Mouse (Mus musculus) cortical plate, adult 2 months (tissue): ENCODE data around the gene Lrrc8d. TPM values are rescaled to one million over a fixed set of nuclear protein-coding genes. Genes with fewer than 3 reads are reported as not detected.
A peak's percentile ranks its signal among the peaks of the same experiment; 100 is the strongest.

Source experiments
- H3K27ac ChIP-seq: fragments of 200-500 bp; 2 replicates; pipeline ENCODE4 v1.5.1; 2012; ENCODE audit warnings: low read length, control low read depth, inconsistent platforms; ENCODE audit not compliant: insufficient read depth
- H3K4me1 ChIP-seq: fragments of 200-500 bp; 2 replicates; pipeline ENCODE4 v1.6.1; 2011; ENCODE audit warnings: low read length; ENCODE audit not compliant: control insufficient read depth, insufficient read depth
- H3K4me3 ChIP-seq: fragments of 200-500 bp; 2 replicates; pipeline ENCODE4 v1.5.1; 2011; ENCODE audit warnings: mild to moderate bottlenecking, low read length, control low read depth; ENCODE audit not compliant: insufficient read depth
- CTCF ChIP-seq: fragments of 200-500 bp; IDR thresholded peaks from 2 replicates; pipeline ENCODE4 v1.5.1; 2011; ENCODE audit warnings: mild to moderate bottlenecking, control low read depth, low read length; ENCODE audit not compliant: insufficient read depth; ENCODE audit errors: extremely low read depth
- POLR2A ChIP-seq: fragments of 200-500 bp; IDR thresholded peaks from 2 replicates; pipeline ENCODE4 v1.6.1; 2011; ENCODE audit warnings: mild to moderate bottlenecking, low read length, control low read depth; ENCODE audit not compliant: insufficient read depth; ENCODE audit errors: extremely low read depth
- polyA plus RNA-seq: library from polyadenylated mRNA; depleted of rRNA; stranded (reverse); fragments of >200 nt; gene quantifications from 2 replicates; pipeline ENCODE4 v1.2.3, GENCODE M21; 2012

The Lrrc8d gene
- polyA plus RNA-seq, 1 experiment, result 12.9 TPM

DNA sequence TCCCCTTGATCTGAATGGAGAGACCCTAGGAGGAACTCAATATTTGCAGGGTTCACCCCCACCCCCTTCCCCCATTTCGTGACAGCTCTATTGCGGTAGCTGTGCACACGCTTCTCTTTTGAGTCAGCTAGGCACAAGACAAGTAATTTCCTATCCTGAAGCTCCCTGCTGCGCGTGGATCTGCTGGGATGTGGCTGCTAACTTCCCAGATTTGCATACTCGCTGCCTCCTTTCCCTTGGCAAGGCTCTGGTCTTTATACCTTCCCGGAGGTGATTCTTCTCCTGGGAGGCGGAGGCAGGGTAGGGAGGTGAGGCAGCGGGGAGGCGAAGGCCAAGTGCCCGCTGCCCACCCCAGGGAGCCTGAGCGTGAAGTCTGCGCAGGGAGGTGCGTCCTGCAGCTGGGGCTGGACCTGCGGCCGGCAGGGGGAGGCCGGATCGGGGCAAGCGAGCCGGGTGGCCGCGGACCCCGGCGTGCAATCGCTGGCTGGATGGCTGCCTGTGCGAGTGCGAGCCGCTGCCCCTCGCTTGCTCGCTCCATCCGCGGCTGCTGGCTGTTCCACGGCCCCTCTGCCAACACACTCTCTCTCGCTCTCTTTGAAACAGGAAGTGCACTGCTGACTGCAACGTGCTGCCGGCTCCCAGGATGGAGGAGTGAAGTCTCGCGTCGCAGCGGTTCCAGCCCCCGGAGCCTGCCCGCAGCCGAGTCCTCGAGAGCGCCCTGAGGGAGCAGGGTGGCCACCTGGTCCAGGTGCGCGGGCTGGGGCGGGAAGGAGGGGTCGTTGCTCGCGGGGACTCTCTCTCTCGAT, 32.1 kb downstream of the Lrrc8d start:
- H3K4me3 ChIP-seq, result peak overlapping the region; percentile 39
- no peak for TF ChIP-seq CTCF
- TF ChIP-seq POLR2A, result no peak
- H3K27ac ChIP-seq, result no peak overlapping the region; the same call in 1 of the 2 replicates
- H3K4me1 ChIP-seq, result peaks cover 4% of the 10 kb centered on the region

DNA sequence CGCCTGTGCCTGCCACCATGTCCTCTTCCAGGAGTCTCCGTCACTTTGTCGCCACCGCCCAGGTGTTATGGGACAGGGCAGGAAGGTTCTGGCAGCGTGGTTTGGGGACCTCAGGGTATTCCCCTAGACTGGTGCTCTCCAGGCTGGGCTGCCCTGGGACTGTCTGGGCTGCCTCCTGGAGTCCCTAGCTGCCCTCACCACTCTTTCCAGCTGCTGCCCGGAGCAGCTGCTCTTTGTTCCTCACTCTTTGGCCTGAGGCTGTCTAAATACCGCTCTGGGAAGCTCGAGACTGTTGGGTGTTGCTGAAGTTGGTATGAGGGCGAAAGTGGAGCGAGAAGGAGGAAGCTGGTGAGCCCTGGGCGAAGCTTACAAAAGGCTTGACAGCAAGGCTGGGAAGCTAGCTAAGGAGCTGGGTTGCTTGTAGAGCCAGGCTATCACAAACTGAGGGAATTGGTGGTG, 32.7 kb downstream of the Lrrc8d start:
- Histone ChIP-seq H3K4me1 (peaks cover 4% of the 10 kb centered on the region), H3K27ac (no peak overlapping the region; the same call in 1 of the 2 replicates), H3K4me3 (peak overlapping the region; percentile 39)
- TF ChIP-seq CTCF (no peak), POLR2A (no peak)

DNA sequence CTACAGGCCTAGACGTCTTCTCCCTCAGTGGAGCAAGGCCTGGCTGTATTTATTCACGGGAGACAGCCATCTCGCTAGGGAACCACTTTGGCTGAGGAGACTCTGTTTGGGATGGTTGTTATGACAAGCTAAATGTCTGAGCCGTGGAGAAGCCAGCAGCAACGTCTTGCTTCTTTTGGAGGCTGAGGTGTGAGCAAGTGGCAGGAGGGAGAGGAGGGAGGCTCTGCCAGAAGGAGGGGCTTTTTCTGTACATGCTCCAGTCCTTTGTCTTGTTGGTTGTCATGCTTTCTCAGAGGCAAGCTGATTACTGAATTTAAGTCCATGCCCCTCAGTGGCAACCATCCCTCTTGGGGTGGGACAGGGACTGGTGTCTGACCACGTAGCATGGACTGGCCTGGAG, 33.5 kb downstream of the Lrrc8d start:
- Histone ChIP-seq H3K4me3 (no peak overlapping the region), H3K27ac (no peak overlapping the region), H3K4me1 (peaks cover 4% of the 10 kb centered on the region)
- no peak for TF ChIP-seq CTCF
- TF ChIP-seq POLR2A, result no peak

DNA sequence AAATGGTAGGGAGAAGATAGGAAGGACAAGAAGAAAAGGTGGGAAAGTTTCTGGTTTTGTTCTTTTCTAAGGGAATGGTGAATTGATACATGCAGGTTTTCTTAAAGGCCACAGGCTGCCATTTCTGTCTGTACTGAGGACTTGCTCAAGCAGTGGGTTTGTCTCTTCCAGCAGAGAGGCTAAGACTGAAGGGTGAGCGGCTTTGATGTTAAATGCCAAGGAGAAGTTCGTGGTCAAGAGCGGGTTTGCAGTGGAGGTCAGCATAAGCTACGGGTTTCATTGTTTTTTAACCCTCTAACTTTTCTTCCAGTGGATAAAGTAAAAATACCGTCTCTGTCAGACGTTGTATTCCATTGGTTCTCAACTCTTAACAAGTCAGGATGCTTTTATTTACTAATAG, 36.6 kb downstream of the Lrrc8d start:
- TF ChIP-seq CTCF, result no peak
- no peak for TF ChIP-seq POLR2A
- peaks cover 4% of the 10 kb centered on the region for H3K4me1 ChIP-seq
- H3K4me3 ChIP-seq, result no peak overlapping the region
- H3K27ac ChIP-seq, result no peak overlapping the region

DNA sequence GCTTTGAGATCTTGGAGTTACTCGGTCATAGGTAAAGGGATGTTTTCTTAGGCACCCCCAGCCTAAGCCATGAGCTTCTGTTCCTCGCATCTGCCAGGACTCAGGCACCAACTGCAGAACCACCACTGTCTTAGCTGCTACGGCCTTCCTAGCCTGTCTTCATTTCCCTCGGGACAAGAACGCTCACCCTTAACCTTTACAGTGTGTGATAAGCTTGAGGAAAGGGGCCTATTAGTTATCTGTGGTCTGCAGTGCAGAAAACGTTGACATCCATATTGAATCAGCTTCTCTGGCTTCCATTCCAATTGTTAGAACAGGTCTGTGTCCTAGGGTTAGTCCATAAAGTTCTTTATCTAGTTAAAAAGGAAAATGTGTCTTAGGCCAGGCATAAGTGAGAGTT, 37.4 kb downstream of the Lrrc8d start:
- no peak overlapping the region for H3K4me3 ChIP-seq
- H3K27ac ChIP-seq, result no peak overlapping the region
- H3K4me1 ChIP-seq, result peaks cover 4% of the 10 kb centered on the region
- TF ChIP-seq POLR2A (no peak), CTCF (no peak)

DNA sequence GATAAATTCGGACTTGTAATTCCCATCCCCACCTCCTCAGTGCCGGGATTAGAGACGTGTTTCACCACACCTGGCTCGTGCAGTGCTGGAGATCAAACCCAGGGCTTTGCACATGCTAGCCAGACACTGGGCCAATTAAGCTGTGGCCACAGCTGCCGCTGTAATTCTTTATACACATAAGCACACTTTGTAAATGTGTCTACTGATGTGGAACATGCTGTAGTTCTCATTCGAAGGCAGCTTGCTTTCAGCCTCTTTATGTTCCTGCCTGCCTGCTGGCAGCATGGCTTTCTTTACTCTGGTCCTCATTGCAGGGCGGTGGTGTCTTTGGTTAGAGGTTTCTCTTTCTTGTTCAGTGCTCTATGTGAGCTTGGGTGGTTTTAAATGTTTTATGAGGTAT, 40.7 kb downstream of the Lrrc8d start:
- TF ChIP-seq POLR2A (no peak), CTCF (no peak)
- H3K4me1 ChIP-seq, result peaks cover 5% of the 10 kb centered on the region
- no peak overlapping the region for H3K4me3 ChIP-seq
- H3K27ac ChIP-seq, result no peak overlapping the region

DNA sequence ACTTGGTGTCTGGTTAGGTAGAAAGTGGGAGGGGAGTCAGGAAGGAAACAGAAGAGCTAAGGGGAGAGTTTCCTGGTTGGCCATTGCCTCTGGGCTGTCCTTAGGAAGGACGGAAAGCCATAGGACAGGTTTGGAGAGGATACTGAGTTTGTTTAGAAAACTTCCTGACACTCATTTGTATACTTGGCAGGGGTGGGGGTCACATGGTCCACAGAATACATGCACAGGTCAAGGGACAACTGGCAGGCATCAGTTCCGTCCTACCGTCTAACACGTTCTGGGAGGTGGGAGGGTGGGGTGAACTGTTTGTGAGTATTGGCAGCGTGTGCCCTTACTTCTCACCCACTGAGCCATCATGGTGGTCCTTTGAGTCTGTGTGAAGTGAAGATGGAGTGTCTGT, 42.9 kb downstream of the Lrrc8d start:
- H3K4me1 ChIP-seq, result peaks cover 9% of the 10 kb centered on the region
- H3K27ac ChIP-seq, result no peak overlapping the region
- H3K4me3 ChIP-seq, result no peak overlapping the region
- TF ChIP-seq POLR2A, result no peak
- TF ChIP-seq CTCF, result no peak

DNA sequence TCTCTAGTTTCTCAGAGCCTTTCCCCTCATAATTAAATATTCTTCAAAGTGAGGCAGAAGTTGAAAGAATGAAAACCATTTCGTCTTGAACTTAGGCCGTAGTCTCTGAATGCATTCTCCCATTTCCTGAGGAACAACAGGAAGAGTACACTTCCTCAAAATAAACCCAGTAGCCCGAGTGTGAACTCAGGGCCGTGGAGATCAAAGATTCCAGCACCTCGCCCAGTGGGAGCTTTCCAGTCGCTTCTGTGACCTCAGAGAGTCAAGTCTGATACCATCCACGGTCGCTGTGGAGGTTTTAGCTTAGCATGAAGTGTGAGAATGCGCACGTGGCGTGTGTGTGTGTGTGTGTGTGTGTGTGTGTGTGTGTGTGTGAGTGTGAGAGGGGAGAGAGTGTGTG, 45.6 kb downstream of the Lrrc8d start:
- Histone ChIP-seq H3K4me1 (peaks cover 9% of the 10 kb centered on the region), H3K27ac (no peak overlapping the region), H3K4me3 (no peak overlapping the region)
- TF ChIP-seq CTCF (no peak), POLR2A (no peak)

DNA sequence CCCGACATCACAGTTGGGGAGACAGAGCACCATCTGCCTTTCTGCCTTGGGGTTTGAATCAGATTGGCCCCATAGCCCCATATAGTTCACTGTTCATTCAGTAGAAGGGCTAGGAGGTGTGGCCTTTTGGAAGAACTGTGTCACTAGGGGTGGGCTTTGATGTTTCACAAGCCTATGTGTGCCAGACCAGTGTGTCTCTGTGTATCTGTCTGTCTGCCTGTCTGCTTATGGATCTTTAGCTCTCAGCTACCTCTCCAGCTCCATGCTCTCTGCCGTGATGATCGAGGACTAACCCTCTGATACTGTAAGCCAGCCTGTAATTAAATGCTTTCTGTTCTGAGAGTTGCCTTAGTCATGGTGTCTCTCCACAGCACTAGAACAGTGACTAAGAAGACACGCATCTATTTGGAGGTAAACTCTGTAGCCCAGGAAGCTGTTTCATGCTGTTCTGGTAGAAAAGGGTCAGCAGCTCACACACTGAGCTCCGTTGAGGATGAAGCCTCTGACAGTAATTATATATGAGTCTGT, 46.2 kb downstream of the Lrrc8d start:
- H3K4me1 ChIP-seq, result peaks cover 12% of the 10 kb centered on the region
- TF ChIP-seq POLR2A (no peak), CTCF (no peak)
- H3K4me3 ChIP-seq, result no peak overlapping the region
- H3K27ac ChIP-seq, result no peak overlapping the region

DNA sequence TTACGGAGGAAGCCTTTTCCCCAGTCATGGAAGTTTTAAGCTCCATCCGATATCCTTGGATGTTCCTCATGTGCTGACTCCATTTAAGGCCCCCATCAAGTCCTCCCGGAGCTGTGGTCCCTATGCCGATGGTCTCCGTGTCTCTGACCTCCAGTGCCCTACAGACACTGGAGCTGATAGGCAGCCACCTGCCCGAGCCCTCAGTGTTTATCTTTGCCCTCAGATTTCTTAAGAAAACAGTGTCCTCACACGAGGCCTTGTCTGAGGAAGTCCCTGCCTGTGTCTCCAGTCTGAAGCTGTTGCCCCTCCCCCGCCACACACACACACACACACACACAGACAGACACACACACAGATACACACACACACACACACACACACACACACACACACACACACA, 55.0 kb downstream of the Lrrc8d start:
- Histone ChIP-seq H3K4me3 (no peak overlapping the region), H3K4me1 (peaks cover 3% of the 10 kb centered on the region; the same call in 1 of the 2 replicates), H3K27ac (no peak overlapping the region)
- TF ChIP-seq POLR2A, result no peak
- no peak for TF ChIP-seq CTCF
